Mouse (Mus musculus) CD4-positive, CD25-positive, alpha-beta regulatory T cell, adult 2 months (primary cell): ENCODE measurements at regions not wholly inside any gene's neighbourhood (a gene's known extent, or its start where the extent isn't known, plus 50 kb on each side); places are given as distances from the start of the nearest gene placed in this dataset.
"Not testable (repeated sequence)": the region's sequence is repeated elsewhere in the genome, so short reads cannot be mapped to it uniquely, and the experiment has no call there.

Source experiments
- DNase-seq: peaks from one replicate; pipeline ENCODE4 v3.0.0-alpha.2; 2012; ENCODE audit warnings: low read depth, low spot score

DNA sequence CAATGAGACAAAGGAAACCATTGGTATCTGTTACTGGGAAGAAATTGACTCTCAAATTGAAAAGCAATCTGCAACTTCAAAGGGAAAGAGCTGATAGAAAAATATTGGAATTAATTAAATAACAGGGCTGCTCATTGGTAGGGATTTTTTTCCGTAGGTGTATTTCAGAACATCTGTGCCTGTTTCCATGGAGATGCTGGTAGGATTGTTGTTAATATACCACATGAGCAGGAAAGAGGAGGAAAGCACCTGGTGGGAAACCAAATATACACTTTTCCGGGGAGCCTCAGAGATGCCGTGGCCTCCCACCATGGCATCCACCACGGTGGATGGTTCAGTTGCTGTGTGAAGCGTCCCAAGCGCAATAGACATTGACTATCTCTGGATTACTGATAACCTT lies 428.0 kb upstream of the Sphkap start:
- no peak for DNase-seq

DNA sequence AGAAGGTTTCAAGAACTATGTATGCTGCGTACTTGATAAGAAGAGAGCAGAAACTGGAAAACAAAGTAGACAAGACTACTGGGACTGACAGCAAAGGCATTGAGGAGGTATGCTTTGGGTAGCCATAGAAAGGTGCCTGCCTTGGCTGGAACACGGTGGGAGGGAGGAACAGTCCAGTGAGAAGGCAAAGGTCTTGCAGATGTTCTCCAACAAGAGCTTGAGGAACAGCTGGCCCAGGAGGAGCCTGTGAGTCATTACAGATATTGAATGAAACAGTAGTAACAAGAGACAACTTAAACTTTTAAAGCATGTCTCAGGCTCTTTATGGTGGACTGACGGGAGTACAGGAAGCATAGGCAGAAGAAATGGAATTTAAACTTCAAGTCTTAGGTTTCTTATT lies 424.9 kb upstream of the Sphkap start:
- DNase-seq: no peak

DNA sequence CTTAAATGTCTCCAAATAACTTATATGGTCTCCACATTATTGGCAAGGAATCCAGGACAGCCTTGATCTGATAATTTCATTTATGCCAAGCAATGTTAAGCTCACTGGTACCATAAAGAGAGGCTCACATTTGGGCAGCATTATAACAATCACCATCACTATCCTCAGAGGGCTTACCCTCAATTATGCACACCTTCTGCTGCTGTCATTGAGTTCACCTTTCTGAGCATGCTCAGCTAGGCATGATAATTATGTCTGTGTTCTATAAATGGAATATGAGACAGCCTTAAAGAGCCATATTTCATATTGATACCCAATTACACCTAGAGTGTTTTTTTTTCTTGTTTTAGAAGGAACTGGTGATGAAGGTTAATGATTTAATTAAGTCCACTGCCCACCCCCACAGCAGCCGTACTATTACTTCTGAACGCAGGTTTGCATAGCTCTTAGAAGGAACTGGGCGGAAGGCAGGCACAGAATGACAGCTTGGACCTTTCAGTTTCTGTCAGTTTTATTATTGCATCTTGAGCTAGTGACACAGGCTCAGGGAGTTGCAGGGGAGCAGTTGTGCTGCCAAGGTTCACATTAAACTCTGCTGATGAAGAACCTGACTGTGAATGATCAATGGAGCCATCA lies 424.0 kb upstream of the Sphkap start:
- DNase-seq: no peak

DNA sequence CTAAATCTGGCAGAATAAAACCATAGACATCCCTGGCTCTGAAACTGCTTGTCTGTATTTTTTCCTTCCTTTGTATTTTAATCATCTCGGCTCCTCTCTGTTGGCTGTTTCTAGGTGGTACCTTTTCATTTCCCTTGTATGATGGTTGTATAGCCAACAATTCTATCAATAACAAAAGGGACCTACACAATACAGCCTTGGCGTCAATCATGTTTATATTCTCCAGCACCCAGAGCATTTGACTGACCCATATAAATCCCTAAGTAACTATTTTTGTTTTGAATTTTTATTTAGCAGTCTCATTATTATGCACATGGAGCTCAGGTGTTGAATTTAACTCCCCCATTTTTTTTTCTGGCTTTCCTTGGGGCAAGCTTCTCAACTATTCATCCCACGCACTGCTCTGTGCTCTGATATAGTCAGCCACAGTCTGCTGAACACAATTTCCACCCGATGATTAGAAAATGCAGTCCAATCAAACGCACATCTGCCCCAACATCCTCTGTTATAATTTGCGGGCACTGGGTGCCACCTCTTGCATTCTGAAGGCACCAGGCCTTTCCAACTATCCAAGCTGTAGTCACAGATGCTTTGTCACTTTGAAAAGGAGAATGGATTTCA lies 422.1 kb upstream of the Sphkap start:
- DNase-seq: no peak

DNA sequence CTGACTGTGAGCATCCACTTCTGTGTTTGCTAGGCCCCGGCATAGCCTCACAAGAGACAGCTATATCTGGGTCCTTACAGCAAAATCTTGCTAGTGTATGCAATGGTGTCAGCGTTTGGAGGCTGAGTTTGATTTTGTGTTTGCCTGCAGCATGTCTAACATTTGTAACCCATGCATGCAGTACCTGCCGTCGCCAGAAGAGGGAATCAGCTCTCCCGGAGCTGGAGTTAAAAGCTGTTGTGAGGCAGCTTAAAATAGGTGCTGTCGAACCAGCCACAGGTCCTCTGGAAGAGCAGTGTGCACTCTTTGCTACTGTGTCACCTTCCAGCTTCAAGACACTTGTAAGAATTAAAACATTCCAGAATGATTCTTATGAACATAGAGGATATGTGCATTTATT lies 403.2 kb upstream of the Sphkap start:
- not testable (repeated sequence) for DNase-seq

DNA sequence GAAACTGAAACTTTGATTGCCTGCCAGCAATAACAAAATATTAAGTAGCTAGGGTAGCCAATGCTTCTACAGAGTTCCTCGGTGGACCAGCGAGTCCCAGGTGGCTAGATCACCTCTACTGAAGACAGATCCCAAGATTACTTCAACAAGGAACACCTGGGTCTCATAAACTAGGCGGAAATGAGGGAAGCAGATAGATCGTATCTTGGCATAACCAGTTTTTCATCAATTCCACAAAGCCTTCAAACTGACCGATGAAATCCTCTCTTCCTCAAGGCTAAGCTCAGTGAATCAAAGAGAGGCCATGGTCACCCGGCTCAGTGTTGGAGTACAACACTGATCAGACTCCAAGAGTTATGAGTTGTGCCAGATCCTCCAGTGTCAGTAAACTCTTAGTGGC lies 400.4 kb upstream of the Sphkap start:
- no peak for DNase-seq

DNA sequence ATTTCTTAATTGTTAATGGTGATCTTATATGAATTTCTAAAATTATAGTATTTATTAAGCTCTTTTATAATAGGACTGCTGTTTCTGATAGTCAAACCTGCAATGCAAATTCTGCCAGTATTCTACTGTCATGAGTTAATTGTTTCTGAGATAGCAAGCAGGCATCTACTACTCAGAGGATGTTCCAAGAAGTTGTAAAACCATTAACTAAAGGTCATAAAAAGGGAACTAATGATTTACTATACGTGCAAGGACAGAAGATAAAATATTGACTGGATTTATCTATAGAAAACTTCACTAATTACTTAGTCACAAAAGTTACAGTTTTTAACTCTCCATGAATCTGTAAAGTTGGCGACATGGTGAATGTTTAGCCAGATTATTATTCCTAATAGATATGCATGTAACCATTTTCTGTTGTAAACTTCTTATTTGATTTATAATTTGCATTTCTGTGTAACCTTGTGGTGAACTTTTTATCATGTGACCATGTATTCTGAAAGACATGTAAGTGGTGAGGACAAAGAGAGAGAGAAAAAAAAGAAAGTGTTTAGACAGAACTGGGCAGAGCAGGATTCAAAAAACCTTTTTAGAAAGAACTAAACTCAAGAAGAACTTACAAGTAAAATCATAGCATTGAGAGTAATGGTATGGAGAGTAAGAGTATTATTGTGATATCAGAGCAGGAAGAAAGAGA lies 395.5 kb upstream of the Sphkap start:
- DNase-seq: no peak

DNA sequence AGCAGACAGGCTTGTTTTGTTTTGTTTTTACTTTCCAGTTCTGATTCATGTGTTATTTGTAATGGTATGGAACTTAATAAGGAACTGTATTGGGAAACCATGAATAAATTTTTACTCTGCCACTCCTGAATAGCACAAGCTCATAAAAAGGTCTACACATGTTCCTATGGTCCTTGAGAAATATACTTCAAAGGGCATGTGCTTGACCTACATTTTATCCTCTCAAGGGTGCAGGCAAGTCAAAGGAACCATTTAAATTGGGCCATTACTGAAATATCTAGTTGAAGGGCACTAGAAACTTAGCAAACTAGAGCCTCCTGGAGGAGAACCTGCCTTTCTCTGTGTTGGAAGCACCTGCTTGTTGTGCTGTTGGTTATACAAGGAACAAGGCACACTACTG lies 393.8 kb upstream of the Sphkap start:
- DNase-seq: no peak

DNA sequence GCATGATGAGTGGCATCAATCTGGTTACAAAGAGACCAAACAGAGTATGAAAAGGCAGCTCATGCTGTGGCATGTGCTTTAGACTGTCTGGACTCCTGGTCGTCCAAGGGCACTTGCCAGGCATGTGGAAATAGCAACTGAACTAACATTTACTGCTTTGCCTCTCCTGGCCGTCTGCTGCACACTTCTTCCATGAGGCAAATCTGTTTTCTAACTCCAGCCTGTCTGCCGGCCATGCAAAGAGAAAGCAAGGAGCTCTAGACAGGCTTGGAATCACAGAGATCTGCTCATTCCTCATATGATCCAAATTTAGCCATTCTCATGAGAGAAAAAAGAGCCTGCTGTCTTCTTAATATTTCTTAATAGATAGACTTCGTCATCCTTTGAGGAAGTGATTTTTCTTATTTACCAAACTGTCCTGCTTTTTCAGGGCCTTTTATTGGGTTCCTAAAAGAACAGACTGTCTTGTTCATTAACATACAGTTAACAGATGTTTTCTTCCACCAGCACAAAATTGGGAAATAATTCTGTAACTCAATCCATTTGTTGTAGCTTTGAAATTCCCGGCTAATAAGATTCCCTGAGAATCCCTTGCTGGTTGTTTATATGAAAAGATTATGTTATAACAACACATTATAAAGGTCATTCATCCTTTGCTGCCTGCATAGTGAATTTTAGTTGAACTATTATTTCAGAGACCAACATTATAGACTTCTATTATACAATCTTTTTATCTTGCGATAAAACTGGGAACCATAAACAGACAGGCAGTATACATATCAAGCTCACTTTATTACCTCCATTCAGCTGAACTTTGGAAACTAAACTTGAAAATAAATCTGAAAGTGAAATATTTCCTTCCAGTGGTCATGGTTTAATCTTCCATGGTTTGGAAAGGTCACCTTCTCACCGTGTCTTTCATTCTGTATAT lies 389.2 kb upstream of the Sphkap start:
- DNase-seq: no peak

DNA sequence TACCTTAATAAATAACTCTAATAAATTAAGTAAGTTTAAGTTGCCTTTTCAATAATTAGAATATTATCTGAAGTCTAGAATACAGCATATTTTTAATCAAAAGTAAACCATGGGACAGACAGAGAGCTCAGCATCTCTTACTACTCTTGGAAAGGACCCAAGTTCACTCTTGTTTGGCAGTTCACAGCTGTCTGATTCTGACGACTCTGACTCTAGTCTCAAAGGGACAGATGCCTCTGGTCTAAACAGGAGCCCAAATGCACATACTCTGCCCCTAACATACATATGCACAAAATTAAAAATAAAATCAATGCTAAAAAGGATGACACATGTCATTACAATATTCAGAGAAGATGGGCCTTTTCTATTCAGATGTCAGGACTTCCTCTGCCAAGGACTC lies 369.2 kb upstream of the Sphkap start:
- DNase-seq: no peak

DNA sequence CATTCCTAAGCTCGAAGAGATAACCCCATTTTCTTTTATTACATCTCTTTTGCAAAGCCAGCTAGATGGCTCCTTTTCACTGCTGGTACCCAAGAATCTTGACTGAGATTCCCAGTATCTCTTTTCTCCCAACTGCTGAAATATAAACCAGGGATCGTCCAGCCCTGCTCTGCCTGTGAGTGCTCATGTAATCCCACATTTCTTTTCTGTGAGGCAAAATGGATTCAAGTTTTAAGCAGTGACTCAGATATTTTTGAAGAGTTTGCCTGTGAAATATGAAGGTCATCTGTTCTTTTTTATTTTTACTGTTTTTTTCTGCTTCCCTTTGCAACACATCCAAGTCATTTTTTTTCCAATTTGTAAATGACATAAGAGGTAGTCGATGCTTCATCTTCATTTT lies 363.2 kb upstream of the Sphkap start:
- no peak for DNase-seq

DNA sequence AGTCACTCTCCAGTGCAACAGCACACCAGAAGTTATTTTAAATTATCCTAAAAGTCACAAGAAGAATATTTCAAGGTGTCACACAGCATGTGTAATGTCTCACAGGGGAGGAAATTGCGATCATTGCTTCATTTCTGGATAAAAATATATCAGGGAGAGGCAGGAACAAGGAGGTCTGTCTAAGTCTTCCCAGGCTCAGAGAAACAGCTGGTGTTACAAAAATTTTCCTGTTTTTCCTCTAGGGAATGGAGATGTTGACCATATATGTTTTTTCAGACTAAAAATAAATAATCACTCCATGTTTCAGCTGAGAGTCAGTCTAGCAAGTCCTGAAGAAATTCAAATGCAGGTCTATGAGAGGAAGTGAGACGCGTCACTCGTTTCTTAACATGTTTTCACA lies 353.5 kb upstream of the Sphkap start:
- no peak for DNase-seq

DNA sequence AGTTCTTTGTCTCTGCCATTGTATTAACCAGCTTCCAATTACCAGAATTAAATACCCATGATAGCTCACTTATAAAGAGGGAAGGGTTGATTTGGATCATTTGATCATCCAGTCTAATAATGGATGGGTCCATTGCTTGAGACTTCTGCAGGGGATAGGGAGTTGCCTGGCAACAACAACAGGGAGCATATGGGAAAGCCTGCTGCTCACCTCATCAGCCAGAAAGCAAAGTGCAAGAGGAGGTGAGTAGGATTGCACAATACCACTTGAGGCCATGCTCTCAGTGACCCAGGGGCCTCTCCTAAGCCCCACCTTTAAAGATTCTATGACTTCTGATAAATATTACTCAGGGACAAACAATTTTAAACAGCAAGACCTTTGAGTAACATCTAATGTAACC lies 348.9 kb upstream of the Sphkap start:
- no peak for DNase-seq

DNA sequence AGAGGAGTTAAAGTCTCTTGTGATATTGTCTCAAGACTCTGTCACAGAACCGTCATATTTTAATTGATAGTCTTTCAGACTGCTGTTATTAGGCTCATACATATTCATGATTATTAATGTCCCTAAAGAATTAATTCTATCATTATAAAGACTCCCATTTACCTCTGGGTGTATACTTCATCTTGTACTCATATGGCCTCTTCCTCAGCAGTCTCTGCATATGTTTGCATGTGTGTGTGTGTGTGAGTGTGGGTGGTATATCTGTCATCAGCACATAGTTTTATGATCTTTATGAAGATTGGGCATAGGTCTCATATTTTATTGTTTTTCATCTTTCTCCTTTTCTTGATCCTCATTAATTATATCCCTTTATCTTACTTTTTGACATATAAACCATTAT lies 347.3 kb upstream of the Sphkap start:
- no peak for DNase-seq

DNA sequence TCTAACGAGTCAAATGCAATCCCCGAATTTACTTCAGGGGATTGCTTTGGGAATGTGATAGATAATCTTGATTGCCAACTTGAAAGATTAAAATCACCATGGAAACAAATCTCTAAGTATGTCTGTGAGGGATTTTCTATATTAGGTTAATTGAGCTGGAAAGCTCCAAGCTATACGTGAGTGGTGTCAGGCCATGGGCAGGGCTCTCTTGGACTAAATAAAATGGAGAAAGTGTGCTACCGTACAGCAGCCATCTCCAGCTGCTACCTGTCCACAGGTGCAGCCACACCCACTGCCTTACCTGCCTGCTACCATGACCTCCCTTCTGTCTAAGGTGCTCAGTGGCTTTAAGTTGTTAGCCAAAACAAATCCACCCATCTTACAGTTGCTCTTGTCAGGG lies 345.0 kb upstream of the Sphkap start:
- DNase-seq: no peak

DNA sequence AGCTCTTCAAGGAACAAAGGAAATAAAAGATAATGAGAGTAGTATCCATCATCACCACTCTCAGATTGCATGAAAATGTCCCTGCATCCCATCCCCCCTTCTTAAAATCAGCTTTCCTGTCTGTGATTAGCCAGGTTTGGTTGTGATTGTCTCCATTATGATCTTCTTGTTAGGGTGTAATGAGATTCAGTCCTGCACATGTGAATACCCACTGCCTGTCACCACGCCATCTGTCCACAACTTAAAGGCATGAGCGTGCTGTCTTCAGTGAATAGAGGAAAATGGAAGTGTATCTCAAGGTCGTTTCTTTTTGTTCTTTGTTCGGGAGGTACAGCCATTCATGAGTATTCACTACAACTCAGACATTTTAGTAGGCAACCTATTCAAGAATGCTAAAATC lies 341.0 kb upstream of the Sphkap start:
- no peak for DNase-seq

DNA sequence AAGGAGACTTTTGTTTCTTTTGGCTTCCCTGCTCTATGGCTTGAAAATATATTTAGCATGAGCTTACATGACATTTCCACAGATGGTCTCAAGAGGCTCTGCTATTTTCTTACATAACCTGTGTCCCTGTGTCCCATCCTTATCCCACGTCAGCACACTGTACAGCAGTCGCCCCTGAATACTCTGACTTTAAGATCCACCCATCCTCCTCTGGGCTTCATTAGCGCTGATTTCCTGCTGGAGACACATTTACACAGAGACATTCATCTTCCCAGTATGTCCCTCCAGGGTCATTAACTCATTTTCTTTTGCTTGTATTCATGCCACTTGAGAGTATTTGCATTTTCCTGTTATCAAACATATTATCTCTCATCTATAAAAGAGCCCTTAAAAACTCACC lies 340.1 kb upstream of the Sphkap start:
- DNase-seq: no peak

DNA sequence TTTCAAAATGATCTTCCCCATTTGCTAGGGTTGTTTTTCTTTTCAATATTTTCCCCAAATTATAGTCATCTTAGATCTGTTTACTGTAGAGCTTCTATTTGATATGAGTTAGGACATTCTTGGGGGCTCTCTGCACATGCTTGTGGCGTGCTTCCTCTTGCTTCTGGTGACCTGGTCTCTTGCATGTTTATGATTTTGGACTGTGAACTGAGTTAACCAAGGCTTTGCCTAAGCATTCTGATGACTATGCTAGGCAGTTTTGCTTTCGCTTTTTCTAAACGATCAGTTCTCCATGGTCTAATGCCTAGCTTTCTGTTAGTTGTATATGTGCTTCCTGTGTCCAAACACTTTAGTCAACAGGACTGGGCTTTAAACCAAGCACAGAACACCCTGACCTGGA lies 339.4 kb upstream of the Sphkap start:
- DNase-seq: no peak

DNA sequence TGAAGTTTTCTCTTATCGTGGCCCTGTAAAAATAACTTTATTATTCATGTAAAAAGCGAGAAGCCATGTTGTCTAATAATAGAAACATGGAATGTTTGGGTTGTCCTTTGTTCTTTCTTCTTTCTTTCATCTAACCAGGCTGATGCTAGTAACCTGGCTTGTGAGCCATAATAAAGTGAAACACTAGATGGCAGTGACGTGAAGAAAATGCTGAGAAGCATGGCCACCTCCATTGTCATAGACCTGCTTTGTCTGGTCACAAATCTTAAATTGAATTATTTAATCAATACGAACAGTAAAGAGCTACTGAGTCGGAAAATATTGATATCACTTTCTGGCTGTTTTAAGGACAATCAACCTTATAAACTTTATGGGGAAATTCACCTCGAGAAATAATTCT lies 338.0 kb upstream of the Sphkap start:
- no peak for DNase-seq

DNA sequence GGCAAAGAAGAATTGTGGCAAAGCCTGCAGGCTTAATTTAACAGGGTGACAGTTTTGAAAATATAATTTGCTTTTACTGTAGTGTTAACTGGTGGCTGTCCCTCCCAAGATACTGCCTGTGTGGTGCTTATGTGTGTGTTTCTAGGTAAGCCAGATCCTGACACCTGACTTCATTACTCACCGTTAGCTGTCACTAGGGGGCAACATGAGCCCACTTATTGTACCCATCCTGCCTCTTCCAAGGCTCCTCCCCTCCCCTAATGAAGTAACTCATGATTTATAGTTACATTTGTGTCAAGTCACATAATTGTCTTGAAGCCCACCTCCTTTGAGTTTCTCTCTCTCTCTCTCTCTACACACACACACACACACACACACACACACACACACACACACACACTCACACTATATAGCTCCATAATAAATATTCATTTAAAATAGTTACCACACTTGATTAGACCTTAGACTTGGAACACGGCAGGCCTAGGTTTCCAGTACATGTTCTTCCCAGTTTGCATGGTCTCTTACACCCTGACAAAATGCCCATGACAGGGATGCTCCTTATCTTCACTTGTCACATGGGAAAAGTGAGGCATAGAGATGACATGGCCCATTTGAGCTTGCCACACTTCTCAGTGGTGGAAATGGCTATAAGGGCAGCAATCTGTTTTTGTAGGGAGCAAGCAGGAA lies 328.6 kb upstream of the Sphkap start:
- DNase-seq: no peak

DNA sequence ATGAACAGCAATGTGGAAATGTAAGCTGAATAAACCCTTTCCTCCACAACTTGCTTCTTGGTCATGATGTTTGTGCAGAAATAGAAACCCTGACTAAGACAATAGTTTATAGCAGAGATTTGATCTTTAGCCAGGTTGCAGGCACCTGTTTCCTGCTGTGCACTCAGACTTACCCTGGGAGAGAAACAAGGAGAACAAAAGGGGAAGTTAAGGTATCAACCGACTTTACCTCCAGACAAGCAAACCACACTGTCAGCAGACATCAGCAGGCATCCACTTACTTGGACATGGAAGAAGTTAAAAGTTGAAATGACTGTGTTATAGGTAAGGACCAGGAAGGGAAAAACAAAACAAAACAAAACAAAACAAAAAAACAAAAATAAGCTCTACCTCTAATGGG lies 323.7 kb upstream of the Sphkap start:
- DNase-seq: no peak

DNA sequence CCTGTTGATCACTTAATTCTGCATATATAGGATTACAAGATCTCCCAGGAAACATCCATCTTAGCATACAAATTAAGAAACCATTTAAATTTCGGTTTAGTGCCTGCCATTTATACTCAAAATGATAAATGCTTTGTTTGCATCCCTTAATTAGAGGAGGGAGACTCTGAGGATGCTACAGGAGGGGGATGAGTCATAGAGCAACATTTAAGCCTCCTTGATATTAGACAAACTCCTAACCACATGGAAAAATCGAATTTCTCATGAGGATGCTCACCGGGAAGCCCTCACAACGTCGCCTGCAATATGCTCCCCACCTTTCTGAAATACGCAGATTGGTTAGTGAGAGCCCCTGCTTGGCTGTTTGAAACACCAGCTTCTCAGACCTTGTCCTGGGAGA lies 320.8 kb upstream of the Sphkap start:
- DNase-seq: no peak
